Comparison of ENCODE assay signal across 14 mouse cellular contexts in genomic region chr7:127134821-127135447, GRCm38 (mm10). TPM values are rescaled to one million over a fixed set of nuclear protein-coding genes. Genes with fewer than 3 reads are reported as not detected.
A peak's percentile ranks its signal among the peaks of the same experiment; 100 is the strongest.
DNase-seq lines count a peak whose midpoint lies in the region; ATAC-seq lines count a peak whose summit lies in the region.
"Had no signal": no experiment of that assay in that cellular context is flagged by ENCODE, and none has a peak within 500 bp of the region (broad histone marks: within the 10 kb centered on the region; RNA-seq: fewer than 3 reads in every experiment).

No protein-coding gene starts in this region.

- ATAC-seq in liver, embryonic 12.5 days = no peak
- ATAC-seq: forebrain, embryonic 14.5 days had no signal

- no peaks in the 10 kb centered on the region for H3K9me3 ChIP-seq in liver, embryonic 12.5 days (replicated peaks)
- H3K9me3 ChIP-seq: hindbrain, embryonic 13.5 days; limb, embryonic 13.5 days had no signal

- peak overlapping the region; percentile 48 for H3K4me3 ChIP-seq in liver, embryonic 12.5 days
- H3K4me3 ChIP-seq: hindbrain, embryonic 13.5 days; layer of hippocampus, adult 2 months; limb, embryonic 13.5 days had no signal

- 0 out of 2 replicates have a peak overlapping the region, but pooled peaks have one; percentile 20 for H3K9ac ChIP-seq in liver, embryonic 12.5 days
- H3K9ac ChIP-seq: hindbrain, embryonic 13.5 days; limb, embryonic 13.5 days had no signal

- no peaks in the 10 kb centered on the region for H3K27me3 ChIP-seq in liver, embryonic 12.5 days (replicated peaks)
- H3K27me3 ChIP-seq: hindbrain, embryonic 13.5 days; limb, embryonic 13.5 days had no signal

- WGBS in liver, embryonic 12.5 days (ENCODE audit: insufficient replicate concordance) = 53% methylated on average over 11 of the region's 11 CpGs

- H3K4me2 ChIP-seq in liver, embryonic 12.5 days = peak overlapping the region; percentile 65
- H3K4me2 ChIP-seq: hindbrain, embryonic 13.5 days; limb, embryonic 13.5 days had no signal

- peak overlapping the region; percentile 34 for H3K27ac ChIP-seq in liver, embryonic 12.5 days
- H3K27ac ChIP-seq: hindbrain, embryonic 13.5 days; layer of hippocampus, adult 2 months; limb, embryonic 13.5 days had no signal

- H3K4me1 ChIP-seq in liver, embryonic 12.5 days = peaks cover 64% of the 10 kb centered on the region
- H3K4me1 ChIP-seq: hindbrain, embryonic 13.5 days; limb, embryonic 13.5 days had no signal

- peaks cover 8% of the 10 kb centered on the region; the same call in 1 of the 2 replicates for H3K36me3 ChIP-seq in liver, embryonic 12.5 days
- H3K36me3 ChIP-seq: hindbrain, embryonic 13.5 days; limb, embryonic 13.5 days had no signal

- DNase-seq in right cerebral cortex, adult 2 months (ENCODE audit: low spot score in 2 of 2) = peak; percentile 12 to 22
- no peak for DNase-seq in right cerebral cortex, postnatal 10 days (ENCODE audit: low spot score in 2 of 2)
- DNase-seq in spleen, adult 12 weeks (ENCODE audit: low spot score) = peak; percentile 35
- DNase-seq in kidney, adult 18-20 months = no peak
- DNase-seq in testis, postnatal 14 days (ENCODE audit: low spot score) = no peak
- no peak for DNase-seq in layer of hippocampus, adult 18-20 months (ENCODE audit: low spot score in 2 of 2)
- no peak for DNase-seq in adrenal gland, adult 18-20 months (ENCODE audit: low spot score in 2 of 2)
- DNase-seq: right cerebral cortex, postnatal 4 days had no signal

RNA-seq across cellular contexts. Expression of gene Spn, which starts 2.7 kb away (rescaled TPM):
- polyA plus RNA-seq in liver, embryonic 12.5 days (2016; fragmentation: Nextera tagmentation; extraction: Ambion mirVana) = 7.3 and 7.4 TPM in 2 replicates
- total RNA-seq in layer of hippocampus, adult 18-20 months (2021) = under 1 TPM; 0.25 to 0.30 TPM
- 1 to 10 TPM in 1 of 2 experiments, under 1 TPM in 1; 0.89 to 1.3 TPM for total RNA-seq in adrenal gland, adult 18-20 months (2021)
- polyA plus RNA-seq: forebrain, embryonic 14.5 days had no signal

RNA-seq across cellular contexts. Expression of gene Qprt, which starts 12.9 kb away (rescaled TPM):
- polyA plus RNA-seq in liver, embryonic 12.5 days (2016; fragmentation: Nextera tagmentation; extraction: Ambion mirVana) = 36.5 and 40.3 TPM in 2 replicates
- under 1 TPM; 0.20 to 0.50 TPM for total RNA-seq in layer of hippocampus, adult 18-20 months (2021)
- under 1 TPM; 0.30 to 0.51 TPM for total RNA-seq in adrenal gland, adult 18-20 months (2021)
- total RNA-seq: heart, adult 8-10 months; layer of hippocampus, adult 2 months had no signal

RNA-seq across cellular contexts. Expression of gene AI467606, which starts 43.8 kb away (rescaled TPM):
- polyA plus RNA-seq in liver, embryonic 12.5 days (2016; fragmentation: Nextera tagmentation; extraction: Ambion mirVana) = 8.3 and 8.5 TPM in 2 replicates
- 1 to 10 TPM in 1 of 2 experiments, under 1 TPM in 1; 0.84 to 1.6 TPM for total RNA-seq in layer of hippocampus, adult 18-20 months (2021)
- total RNA-seq in adrenal gland, adult 18-20 months (2021) = 1 to 10 TPM in 1 of 2 experiments, under 1 TPM in 1; 0.96 to 1.6 TPM

RNA-seq across cellular contexts. Expression of gene Zg16, which starts 47.8 kb away (rescaled TPM):
- not detected in 2 replicates for polyA plus RNA-seq in liver, embryonic 12.5 days (2016; fragmentation: Nextera tagmentation; extraction: Ambion mirVana)
- total RNA-seq in layer of hippocampus, adult 18-20 months (2021) = not detected
- not detected for total RNA-seq in adrenal gland, adult 18-20 months (2021)
- total RNA-seq: heart, adult 8-10 months; layer of hippocampus, adult 2 months had no signal
- polyA plus RNA-seq: forebrain, embryonic 14.5 days; hindbrain, embryonic 13.5 days; limb, embryonic 13.5 days had no signal

Comparison
In these comparisons a context has a peak if more than half of its experiments do, and no peak if none do; other contexts are left out.
1. DNase-seq: peak in right cerebral cortex, adult 2 months (2 of 2) and spleen, adult 12 weeks (single experiment); none in right cerebral cortex, postnatal 10 days (0 of 2), kidney, adult 18-20 months (single experiment), testis, postnatal 14 days (single experiment), layer of hippocampus, adult 18-20 months (0 of 2) and adrenal gland, adult 18-20 months (0 of 2).